Mouse (Mus musculus) intestine, embryonic 16.5 days (tissue): ENCODE data around the gene Obp2a. TPM values are rescaled to one million over a fixed set of nuclear protein-coding genes. Genes with fewer than 3 reads are reported as not detected.
"Not testable (repeated sequence)": the region's sequence is repeated elsewhere in the genome, so short reads cannot be mapped to it uniquely, and the experiment has no call there.

ENCODE experiments used
- ATAC-seq: fragments of 200-750 bp; cut with Nextera tagmentation; 2 replicates; pipeline ENCODE4 v1.8.0; 2017; ENCODE audit warnings: moderate TSS enrichment, moderate library complexity
- H3K27ac ChIP-seq: fragments of 300-500 bp; sonication (generic); 2 replicates; pipeline ENCODE4 v1.5.1; 2014; ENCODE audit warnings: mild to moderate bottlenecking, low read length
- H3K27me3 ChIP-seq: fragments of 300-500 bp; sonication (generic); replicated peaks from 2 replicates; pipeline ENCODE4 v1.6.1; 2014; ENCODE audit warnings: low read length, control low read depth, mixed read lengths; ENCODE audit not compliant: control insufficient read depth, insufficient read depth
- H3K36me3 ChIP-seq: fragments of 300-500 bp; sonication (generic); 2 replicates; pipeline ENCODE4 v1.6.1; 2014; ENCODE audit warnings: low read length, control low read depth; ENCODE audit not compliant: control insufficient read depth, insufficient read depth
- H3K4me1 ChIP-seq: fragments of 300-500 bp; sonication (generic); 2 replicates; pipeline ENCODE4 v1.6.1; 2014; ENCODE audit warnings: low read length, control low read depth, mixed read lengths; ENCODE audit not compliant: control insufficient read depth, insufficient read depth
- H3K4me2 ChIP-seq: fragments of 300-500 bp; sonication (generic); 2 replicates; pipeline ENCODE4 v1.6.1; 2014; ENCODE audit warnings: low read depth, low read length, control low read depth
- H3K4me3 ChIP-seq: fragments of 300-500 bp; sonication (generic); 2 replicates; pipeline ENCODE4 v1.5.1; 2014; ENCODE audit warnings: mild to moderate bottlenecking, low read length
- H3K9ac ChIP-seq: fragments of 300-500 bp; sonication (generic); 2 replicates; pipeline ENCODE4 v1.6.1; 2014; ENCODE audit warnings: low read depth, low read length
- H3K9me3 ChIP-seq: fragments of 300-500 bp; sonication (generic); 2 replicates; pipeline ENCODE4 v1.6.1; 2016; ENCODE audit warnings: low read length, control low read depth; ENCODE audit not compliant: control insufficient read depth
- WGBS: fragments of 180-500 bp; shearing (Covaris S2); extraction: QIAGEN DNeasy Blood & Tissue Kit; methylation state at CpG from one replicate; pipeline ENCODE4 v1.1.7; 2014; 5-methylcytosine and 5-hydroxymethylcytosine counted together
- polyA plus RNA-seq: library from polyadenylated mRNA; unstranded; fragments of >200 nt; fragmentation: Nextera tagmentation; extraction: Ambion mirVana; gene quantifications from 2 replicates; pipeline ENCODE4 v1.2.1, GENCODE M21; 2015

Gene Obp2a
- not detected in 2 replicates for polyA plus RNA-seq

DNA sequence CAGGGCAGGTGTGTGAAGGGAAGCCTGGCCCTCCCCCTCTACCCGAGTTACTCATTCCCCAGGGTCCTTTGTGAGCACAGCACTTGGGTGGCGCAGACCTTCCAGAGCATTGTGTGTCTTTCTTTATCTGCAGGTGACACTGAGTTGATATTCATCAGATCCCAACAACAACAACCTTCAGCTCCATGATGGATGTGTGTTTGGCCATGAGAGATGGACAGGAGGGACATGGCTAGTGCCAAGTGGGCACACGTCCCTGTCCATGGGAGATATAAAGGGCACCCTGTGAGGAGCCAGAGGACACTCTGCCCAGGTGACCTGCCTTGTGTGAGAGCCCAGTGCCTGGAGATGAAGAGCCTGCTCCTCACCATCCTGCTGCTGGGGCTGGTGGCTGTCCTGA lies at the start of gene Obp2a:
Gene Obp2a (plus strand): TSS at position 301 of the 400 bp plus-strand sequence.
- not testable (repeated sequence) for ATAC-seq, H3K27me3 ChIP-seq, H3K4me1 ChIP-seq, H3K4me2 ChIP-seq, H3K9me3 ChIP-seq, H3K4me3 ChIP-seq, H3K9ac ChIP-seq, H3K27ac ChIP-seq, H3K36me3 ChIP-seq
- 64% methylated on average over 3 of the region's 3 CpGs for WGBS

DNA sequence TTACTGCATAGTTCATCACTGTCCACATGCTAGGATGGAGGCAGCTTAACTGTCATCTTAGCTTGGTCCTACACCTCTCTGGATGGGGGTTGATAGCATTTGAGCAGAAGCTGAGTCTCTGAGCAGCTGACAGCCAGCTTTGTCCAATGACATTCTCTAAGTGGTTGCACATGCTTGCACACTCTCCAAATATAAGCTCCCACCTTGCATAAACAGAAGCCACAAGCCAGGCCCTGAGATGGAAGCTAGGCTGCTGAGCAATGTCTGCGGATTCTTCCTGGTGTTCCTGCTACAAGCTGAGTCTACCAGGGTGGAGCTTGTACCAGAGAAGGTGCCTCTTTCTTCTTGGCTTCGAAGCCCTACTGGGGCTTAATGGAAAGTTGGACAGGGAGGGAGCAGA lies 46.9 kb upstream of the Obp2a start, which contains the start of gene Lcn8:
Gene Lcn8 (plus strand): TSS at position 219 of the 400 bp plus-strand sequence.
- H3K4me2 ChIP-seq = no peak within 1 kb of the TSS
- H3K9ac ChIP-seq = no peak within 1 kb of the TSS
- H3K27me3 ChIP-seq = no peaks in the 10 kb centered on the region
- H3K36me3 ChIP-seq = no peaks in the 10 kb centered on the region
- no peaks in the 10 kb centered on the region for H3K4me1 ChIP-seq
- H3K27ac ChIP-seq = no peak within 1 kb of the TSS
- H3K9me3 ChIP-seq = no peaks in the 10 kb centered on the region
- 83% methylated on average over 2 of the region's 2 CpGs for WGBS
- H3K4me3 ChIP-seq = no peak within 1 kb of the TSS
- no peak for ATAC-seq

DNA sequence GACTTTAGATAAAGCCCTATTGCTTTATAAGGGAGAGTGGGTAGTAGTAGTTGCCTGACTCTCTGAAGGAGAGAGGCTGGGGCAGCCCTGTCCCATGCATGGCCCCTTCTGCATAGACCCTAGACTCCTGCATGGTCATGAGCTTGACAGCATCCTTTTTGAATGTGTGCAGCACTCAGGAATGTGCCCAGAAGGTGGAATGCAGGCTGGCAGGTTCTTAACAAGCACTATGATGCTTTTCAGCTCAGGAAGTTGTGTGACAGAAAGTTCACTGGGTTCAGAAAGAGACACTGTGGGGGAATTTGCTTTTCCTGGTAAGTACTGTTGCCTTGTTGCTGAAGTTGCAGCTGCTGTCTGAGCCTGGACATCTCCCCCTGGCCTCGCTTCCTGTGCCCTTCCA lies 45.3 kb upstream of the Obp2a start:
- Histone ChIP-seq H3K4me3 (no peak overlapping the region), H3K36me3 (no peaks in the 10 kb centered on the region), H3K9ac (no peak overlapping the region), H3K4me2 (no peak overlapping the region), H3K27ac (no peak overlapping the region), H3K9me3 (no peaks in the 10 kb centered on the region), H3K4me1 (no peaks in the 10 kb centered on the region), H3K27me3 (no peaks in the 10 kb centered on the region)
- 79% methylated on average over 1 of the region's 1 CpGs for WGBS
- ATAC-seq = no peak

DNA sequence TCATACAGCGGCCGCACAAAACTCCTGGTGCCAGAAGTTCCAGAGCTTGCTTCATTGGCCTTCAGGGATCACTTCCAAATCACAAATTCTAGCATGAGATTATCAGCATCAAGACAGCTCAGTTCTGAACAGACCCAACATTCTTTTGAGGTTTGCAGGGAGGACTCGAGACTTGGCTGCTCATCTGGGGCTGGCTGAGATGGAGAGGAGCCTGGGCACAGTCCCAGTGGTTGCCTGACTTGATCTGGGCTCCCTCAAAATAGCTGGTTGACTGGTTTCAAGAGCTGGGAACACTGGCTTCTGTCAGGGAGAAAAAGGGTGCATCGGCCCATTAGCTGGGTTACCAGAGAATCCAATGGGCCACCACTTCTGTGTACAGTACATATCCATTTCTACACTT lies 43.2 kb upstream of the Obp2a start:
- WGBS = 86% methylated on average over 4 of the region's 4 CpGs
- no peaks in the 10 kb centered on the region for H3K27me3 ChIP-seq
- no peak overlapping the region for H3K27ac ChIP-seq
- H3K36me3 ChIP-seq = no peaks in the 10 kb centered on the region
- no peak overlapping the region for H3K9ac ChIP-seq
- H3K4me3 ChIP-seq = no peak overlapping the region
- no peaks in the 10 kb centered on the region for H3K4me1 ChIP-seq
- no peak overlapping the region for H3K4me2 ChIP-seq
- ATAC-seq = no peak
- H3K9me3 ChIP-seq = no peaks in the 10 kb centered on the region

DNA sequence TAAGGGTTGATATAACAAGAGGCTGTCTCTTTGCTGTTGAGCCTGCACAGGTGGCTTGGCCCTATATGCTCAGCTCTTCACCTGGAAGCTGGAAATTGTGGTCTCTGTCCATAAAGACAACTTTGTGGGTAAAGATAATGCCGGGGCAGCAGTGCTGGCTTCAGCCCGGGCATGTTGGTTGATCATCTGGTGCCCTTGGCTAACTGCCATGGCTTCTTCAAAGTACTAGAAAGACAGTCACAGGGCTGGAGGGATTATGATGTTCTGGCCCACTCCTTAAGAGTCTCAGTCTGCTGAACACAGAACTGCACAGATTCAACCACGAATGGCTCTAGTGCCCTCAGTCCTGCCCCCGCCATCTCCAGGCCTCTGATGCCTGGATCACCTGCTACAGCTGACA lies 42.6 kb upstream of the Obp2a start:
- Histone ChIP-seq H3K36me3 (no peaks in the 10 kb centered on the region), H3K27me3 (no peaks in the 10 kb centered on the region), H3K9ac (no peak overlapping the region), H3K27ac (no peak overlapping the region), H3K9me3 (no peaks in the 10 kb centered on the region), H3K4me1 (no peaks in the 10 kb centered on the region), H3K4me3 (no peak overlapping the region), H3K4me2 (no peak overlapping the region)
- no peak for ATAC-seq
- WGBS = 78% methylated on average over 4 of the region's 4 CpGs

DNA sequence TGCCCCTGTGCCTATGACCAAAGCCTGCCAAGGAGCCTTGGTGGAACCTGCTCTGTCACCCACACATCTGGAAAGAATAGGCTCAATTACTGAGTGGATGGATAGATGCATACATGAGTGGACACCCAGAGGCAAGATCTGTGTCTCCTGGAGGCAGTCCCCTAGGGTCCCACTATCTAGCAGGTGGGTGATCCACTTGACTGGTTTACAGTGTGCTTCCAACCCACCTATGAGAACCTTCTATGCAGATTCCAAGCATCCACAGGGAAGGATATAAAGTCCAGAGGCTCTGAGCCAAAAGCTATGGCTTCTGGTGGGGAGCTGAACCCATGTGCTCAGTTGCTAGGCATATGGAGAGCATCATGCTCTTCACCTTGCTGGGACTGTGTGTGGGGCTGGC lies 42.2 kb upstream of the Obp2a start, which contains the start of gene Lcn5:
Gene Lcn5 (plus strand): TSS at position 301 of the 400 bp plus-strand sequence.
- H3K4me1 ChIP-seq = no peaks in the 10 kb centered on the region
- no peaks in the 10 kb centered on the region for H3K36me3 ChIP-seq
- H3K4me2 ChIP-seq = no peak within 1 kb of the TSS
- no peak for ATAC-seq
- no peak within 1 kb of the TSS for H3K27ac ChIP-seq
- H3K9ac ChIP-seq = no peak within 1 kb of the TSS
- H3K4me3 ChIP-seq = no peak within 1 kb of the TSS
- no peaks in the 10 kb centered on the region for H3K9me3 ChIP-seq
- H3K27me3 ChIP-seq = no peaks in the 10 kb centered on the region

DNA sequence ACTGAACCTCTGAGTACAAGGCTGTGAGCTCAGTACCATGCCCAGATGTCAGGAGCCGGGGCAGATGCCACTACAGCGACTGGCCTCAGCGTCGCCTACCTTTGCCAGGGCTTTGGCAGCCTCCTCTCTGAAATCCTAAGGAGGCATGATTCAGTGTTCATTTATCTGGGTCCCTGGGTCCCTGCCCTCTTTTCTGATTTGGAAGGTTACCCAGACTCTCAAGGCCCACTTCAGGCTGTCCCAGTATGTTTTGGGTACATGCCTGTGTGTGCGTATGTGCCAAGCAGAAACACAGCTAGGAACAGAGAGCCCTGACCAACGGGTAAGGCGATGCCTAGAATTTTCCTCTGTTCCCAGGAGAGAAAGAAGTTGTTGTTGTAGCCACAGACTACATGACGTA lies 39.6 kb upstream of the Obp2a start:
- Histone ChIP-seq H3K27me3 (no peaks in the 10 kb centered on the region), H3K4me2 (no peak overlapping the region), H3K4me1 (no peaks in the 10 kb centered on the region), H3K9me3 (no peaks in the 10 kb centered on the region), H3K27ac (no peak overlapping the region), H3K9ac (no peak overlapping the region), H3K4me3 (no peak overlapping the region), H3K36me3 (no peaks in the 10 kb centered on the region)
- WGBS = 84% methylated on average over 8 of the region's 8 CpGs
- no peak for ATAC-seq

DNA sequence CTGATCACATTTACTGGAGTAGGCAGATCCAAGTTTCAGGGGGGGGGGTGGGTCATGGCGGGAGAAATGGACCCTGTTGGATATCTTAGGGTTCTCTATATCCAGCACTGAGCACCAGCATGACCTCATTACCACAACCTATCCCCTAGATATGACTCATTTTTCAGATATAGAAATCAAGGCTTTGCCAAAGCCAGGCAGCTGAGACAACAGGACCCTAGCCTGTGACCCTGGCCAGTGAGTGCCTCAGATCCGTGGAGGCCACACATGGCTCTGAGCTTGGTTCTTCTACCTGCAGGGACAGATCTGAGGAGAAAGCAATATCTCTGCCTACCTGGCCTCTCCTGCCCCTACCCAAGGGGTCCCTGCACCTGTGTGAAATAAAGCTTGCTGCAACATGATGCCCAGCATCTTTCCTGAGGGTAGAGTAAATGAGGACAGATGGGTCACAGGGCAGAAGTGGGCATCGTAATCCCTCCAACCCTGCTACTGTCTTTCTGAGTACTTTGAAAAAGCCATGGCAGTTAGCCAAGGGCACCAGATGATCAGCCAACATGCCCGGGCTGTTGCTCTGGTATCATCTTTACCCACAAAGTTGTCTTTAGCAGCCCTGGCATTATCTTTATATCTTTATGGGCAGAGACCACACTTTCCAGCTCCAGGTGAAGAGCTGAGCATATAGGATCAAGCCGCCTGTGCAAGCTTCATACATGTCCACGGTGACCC lies 38.4 kb upstream of the Obp2a start:
- no peak for ATAC-seq

DNA sequence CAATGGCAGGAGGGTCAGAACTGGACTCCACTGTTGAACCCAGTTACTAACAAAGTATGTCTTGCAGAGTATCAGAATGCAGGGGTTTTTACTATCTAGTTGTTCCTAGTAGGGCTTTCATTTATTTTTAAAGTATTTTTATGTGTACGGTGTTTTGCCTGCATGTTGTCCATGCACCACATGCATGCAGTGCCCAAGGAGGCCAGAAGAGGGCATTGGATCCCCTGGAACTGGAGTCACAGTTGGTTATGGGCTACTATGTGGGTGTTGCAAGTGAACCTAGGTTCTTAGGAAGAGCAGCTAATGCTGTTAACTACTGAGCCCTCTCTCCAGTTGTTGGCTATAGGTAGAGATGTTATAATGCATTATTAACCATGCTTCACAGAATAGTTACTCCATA lies 36.3 kb upstream of the Obp2a start:
- no peaks in the 10 kb centered on the region for H3K27me3 ChIP-seq
- no peaks in the 10 kb centered on the region for H3K36me3 ChIP-seq
- H3K9me3 ChIP-seq = no peaks in the 10 kb centered on the region
- 60% methylated on average over 1 of the region's 1 CpGs for WGBS
- no peak overlapping the region for H3K4me3 ChIP-seq
- H3K27ac ChIP-seq = no peak overlapping the region
- H3K4me1 ChIP-seq = no peaks in the 10 kb centered on the region
- no peak overlapping the region for H3K9ac ChIP-seq
- ATAC-seq = no peak
- no peak overlapping the region for H3K4me2 ChIP-seq

More for the DNA sequence above, 38.4 kb upstream of the Obp2a start:
- Histone ChIP-seq H3K4me3 (no peak overlapping the region), H3K4me1 (no peaks in the 10 kb centered on the region), H3K27me3 (no peaks in the 10 kb centered on the region), H3K9ac (no peak overlapping the region), H3K27ac (no peak overlapping the region), H3K9me3 (no peaks in the 10 kb centered on the region), H3K36me3 (no peaks in the 10 kb centered on the region), H3K4me2 (no peak overlapping the region)
- WGBS = 86% methylated on average over 6 of the region's 6 CpGs

DNA sequence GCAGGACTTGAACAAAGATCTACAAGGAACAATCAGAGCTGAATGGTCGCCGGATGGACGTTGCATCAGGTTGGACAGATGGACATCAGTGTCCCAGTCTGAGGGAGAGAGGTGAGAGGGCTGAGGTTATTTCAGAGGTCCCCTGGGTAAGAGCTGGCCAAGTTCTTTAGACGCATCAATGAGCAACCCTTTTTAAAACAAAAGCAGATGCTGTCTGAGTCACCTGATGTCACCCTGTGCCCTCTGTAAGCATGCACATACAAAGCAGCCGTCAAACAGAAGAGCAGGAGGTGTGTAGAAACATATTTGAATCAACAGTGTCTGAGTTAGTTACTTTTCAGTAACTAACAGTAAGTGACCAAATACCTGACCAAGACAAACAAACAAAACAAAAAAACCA lies 35.7 kb upstream of the Obp2a start:
- Histone ChIP-seq H3K4me3 (no peak overlapping the region), H3K36me3 (no peaks in the 10 kb centered on the region), H3K9me3 (no peaks in the 10 kb centered on the region), H3K9ac (no peak overlapping the region), H3K4me1 (no peaks in the 10 kb centered on the region), H3K27ac (no peak overlapping the region), H3K27me3 (no peaks in the 10 kb centered on the region), H3K4me2 (no peak overlapping the region)
- no peak for ATAC-seq
- WGBS = 88% methylated on average over 5 of the region's 5 CpGs
